Mouse (Mus musculus) brain, embryonic 14.5 days (tissue): ENCODE data around the gene Sec22b.

Experiments used
- CTCF ChIP-seq: fragments of 200-500 bp; IDR thresholded peaks from 2 replicates; pipeline ENCODE4 v1.5.1; 2012; ENCODE audit warnings: inconsistent platforms, mild to moderate bottlenecking, moderate library complexity, borderline replicate concordance; ENCODE audit not compliant: insufficient read depth, insufficient read length; ENCODE audit errors: extremely low read depth
- POLR2A ChIP-seq: fragments of 200-500 bp; IDR thresholded peaks from 2 replicates; pipeline ENCODE4 v1.6.1; 2012; ENCODE audit warnings: mild to moderate bottlenecking, inconsistent platforms, borderline replicate concordance; ENCODE audit not compliant: poor library complexity, insufficient read depth, insufficient read length, severe bottlenecking; ENCODE audit errors: extremely low read depth

GRCm38 (mm10) chr3:97930787-97931158 is 29.8 kb downstream of the Sec22b start:
- TF ChIP-seq CTCF (no peak), POLR2A (no peak)
